Mouse (Mus musculus) T-helper 2 cell (primary cell): ENCODE measurements around the gene Crk.

ENCODE experiments used
- in situ Hi-C: fragments of 300-600 bp; cut with MboI, MseI; formaldehyde crosslinking; loops from one replicate; pipeline ENCODE4 v1.15.1; 2025; ENCODE audit warnings: high pct_unique_total_duplicates

Crk gene

GRCm38 (mm10) chr11:75737806-75738476, 58.9 kb downstream of the Crk start:
- in situ Hi-C loops: no loop called here

GRCm38 (mm10) chr11:75738477-75738821, 59.4 kb downstream of the Crk start:
- in situ Hi-C loops: no loop called here

DNA sequence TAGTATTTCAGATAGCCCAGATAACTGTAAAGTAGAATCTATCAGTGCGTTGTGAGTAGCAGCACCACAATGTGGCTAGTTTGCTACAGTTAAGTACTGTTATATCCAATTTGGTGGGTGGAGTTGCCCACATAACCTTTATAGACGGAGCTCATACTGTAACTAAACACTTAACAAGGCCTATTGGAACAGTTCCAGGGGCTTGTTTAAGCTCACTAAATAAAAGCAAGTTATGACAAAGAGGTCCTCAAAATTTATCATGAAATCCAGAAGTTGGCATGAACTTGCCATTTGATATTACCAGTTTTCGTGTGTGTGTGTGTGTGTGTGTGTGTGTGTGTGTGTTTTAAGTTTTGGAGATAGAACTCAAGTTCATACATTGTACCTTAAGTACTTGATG, 61.1 kb downstream of the Crk start:
- in situ Hi-C loops: no loop called here

DNA sequence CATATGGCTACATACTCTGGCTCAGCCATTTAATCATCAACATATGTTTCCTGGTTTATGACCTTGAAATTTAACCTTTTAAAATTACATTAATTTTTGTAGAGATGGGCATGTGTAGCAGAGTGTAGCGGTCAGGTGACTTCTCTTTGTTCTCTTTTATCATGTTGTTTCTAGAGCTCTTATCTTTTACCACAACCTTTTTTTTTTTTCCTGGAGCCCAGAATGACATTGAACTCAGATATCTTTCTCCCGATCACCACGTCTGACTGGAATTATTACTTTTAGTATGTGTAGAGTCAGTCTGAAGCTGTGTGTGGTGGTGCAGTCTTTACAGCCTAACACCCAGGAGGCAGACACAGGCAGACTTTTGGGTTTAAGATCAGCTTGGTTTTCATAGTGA, 62.6 kb downstream of the Crk start:
- in situ Hi-C loops: no loop called here

GRCm38 (mm10) chr11:75744761-75745160, 65.7 kb downstream of the Crk start:
- in situ Hi-C loops: no loop called here

DNA sequence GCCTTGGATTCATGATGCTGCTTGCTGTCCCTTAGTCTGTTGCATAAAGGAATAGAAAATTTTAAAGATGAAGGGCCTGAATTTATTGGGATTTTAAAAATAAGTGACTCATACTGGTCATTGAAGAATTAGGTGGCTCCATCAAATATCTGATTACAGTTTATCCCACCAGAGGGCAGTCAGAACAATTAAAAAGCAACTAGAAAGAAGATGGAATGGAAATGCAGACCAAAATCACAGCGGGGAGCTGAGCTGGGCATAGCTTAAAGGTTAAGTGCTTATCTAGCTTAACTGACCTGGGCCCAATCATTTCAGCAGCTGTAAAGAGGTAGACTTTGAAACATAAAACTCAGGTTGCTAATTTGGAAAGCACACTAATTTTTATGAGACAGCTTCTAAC, 71.5 kb downstream of the Crk start:
- in situ Hi-C loops: loop anchor here (5.0 to 10.0 kb wide), 2 partner anchors 33 to 2004 kb away; no protein-coding TSS in a partner anchor

DNA sequence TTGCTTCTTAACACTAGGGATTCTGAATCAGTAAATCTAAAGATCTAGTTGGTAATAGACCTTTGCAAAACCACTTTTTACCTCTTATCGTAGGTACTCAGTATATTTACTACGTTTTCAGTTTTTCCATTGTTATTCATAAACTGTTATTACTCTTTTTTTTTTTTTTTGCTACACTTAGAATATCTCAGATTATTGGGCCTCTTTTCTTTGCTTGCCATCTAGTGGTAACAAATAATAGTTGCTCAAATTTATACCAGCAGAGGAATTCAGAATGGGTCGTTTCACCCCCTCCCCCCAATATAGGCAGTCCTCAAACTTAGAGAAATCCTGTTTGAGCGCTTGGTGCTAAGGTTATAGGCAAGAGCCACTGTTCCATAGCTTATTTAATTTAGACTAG, 72.0 kb downstream of the Crk start:
- in situ Hi-C loops: loop anchor here (5.0 to 10.0 kb wide), 2 partner anchors 34 to 2004 kb away; no protein-coding TSS in a partner anchor
